Mouse (Mus musculus): ENCODE measurements around the gene Gapdhs.
A peak's percentile ranks its signal among the peaks of the same experiment; 100 is the strongest.
"Not testable (repeated sequence)": the region's sequence is repeated elsewhere in the genome, so short reads cannot be mapped to it uniquely, and the experiment has no call there.

Gapdhs gene

GRCm38 (mm10) chr7:30744022-30744598 is 629 bp upstream of the Gapdhs start:
- DNase-seq = peak; percentile 25

- DNase-seq = not testable (repeated sequence)
These were observed 911 bp downstream of the Gapdhs start for GRCm38 (mm10) chr7:30742570-30742969.

DNA sequence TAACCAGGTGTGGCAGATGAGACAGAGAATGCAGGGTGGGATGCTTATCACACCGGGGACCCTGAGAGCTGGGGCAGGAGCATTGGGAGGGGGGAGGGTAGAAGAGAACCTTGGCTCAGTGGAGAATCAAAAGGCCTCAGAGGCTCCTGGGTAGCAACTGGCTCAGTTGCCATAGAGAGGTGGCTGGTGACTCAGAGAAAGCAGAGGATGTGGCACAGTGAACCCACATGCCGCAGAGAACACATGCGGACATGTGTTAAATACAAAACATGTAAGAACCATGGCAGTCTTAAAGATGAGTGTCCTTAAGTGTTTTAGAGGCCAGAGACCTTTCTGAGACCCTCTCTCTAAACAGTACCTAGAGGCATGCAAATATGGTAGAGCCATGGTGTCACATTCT is 7.3 kb downstream of the Gapdhs start:
- DNase-seq = no peak

DNA sequence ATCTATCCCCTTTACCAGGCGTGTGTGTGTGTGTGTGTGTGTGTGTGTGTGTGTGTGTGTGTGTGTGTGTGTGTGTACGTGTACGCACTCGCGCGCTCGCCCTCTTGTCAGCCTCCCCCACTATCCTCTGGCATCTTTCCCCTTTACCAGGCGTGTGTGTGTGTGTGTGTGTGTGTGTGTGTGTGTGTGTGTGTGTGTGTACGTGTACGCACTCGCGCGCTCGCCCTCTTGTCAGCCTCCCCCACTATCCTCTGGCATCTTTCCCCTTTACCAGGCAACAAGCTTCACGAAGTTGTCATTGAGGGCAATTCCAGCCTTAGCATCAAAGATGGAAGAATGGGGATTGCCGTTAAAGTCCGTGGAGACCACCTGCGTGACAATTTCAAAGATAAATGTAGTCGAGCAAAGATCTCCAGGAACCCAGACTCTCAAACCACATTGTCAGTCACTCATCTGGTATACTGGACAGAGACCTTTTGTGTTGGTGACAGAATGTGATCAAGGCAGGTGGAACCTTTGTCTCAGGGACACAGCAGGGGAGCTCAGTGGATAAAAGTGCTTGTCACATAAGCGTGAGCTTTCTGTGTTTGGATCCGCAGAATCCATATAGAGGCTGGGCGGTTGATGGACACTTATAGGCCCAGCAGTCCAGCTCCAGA is 13.3 kb downstream of the Gapdhs start:
- peak; percentile 18 for DNase-seq

DNA sequence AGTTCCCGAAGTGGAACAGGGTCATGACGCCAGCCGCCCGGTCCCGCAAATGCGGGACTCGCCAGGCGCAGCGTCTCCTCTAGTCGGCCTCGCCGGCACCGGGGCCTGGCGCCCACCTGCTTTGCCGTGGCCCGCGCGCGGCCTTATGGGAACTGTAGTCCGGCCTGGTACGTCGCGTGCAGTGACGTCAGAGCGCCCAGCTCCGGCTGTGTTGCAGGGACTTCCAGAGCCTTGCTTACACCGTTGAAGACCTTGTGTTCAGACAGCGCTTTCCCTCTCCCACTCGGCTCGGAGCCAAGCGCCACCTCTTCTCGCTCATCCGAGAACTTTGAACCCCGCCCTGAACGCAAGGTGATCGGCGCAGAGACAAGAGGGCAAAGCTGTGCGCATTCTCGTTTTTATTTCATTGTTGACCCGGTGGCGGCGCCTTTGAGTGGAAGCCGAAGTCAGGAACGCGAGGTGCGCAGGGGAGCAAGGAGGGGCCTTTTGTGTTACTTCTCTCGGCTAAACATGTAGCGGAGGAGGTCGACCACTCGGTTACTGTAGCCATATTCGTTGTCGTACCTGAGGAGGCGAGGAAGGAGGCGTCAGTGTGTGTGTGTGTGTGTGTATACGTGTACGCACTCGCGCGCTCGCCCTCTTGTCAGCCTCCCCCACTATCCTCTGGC is 14.0 kb downstream of the Gapdhs start, which contains the start of gene Tmem147:
Gene Tmem147, minus strand, starts transcription at position 145 of the 668 bp plus-strand sequence.
- DNase-seq = peak; percentile 98

- no peak for DNase-seq
These were observed 14.6 kb downstream of the Gapdhs start for GRCm38 (mm10) chr7:30728739-30729395.

- DNase-seq = no peak
These were observed 15.3 kb downstream of the Gapdhs start for GRCm38 (mm10) chr7:30728214-30728613.

DNA sequence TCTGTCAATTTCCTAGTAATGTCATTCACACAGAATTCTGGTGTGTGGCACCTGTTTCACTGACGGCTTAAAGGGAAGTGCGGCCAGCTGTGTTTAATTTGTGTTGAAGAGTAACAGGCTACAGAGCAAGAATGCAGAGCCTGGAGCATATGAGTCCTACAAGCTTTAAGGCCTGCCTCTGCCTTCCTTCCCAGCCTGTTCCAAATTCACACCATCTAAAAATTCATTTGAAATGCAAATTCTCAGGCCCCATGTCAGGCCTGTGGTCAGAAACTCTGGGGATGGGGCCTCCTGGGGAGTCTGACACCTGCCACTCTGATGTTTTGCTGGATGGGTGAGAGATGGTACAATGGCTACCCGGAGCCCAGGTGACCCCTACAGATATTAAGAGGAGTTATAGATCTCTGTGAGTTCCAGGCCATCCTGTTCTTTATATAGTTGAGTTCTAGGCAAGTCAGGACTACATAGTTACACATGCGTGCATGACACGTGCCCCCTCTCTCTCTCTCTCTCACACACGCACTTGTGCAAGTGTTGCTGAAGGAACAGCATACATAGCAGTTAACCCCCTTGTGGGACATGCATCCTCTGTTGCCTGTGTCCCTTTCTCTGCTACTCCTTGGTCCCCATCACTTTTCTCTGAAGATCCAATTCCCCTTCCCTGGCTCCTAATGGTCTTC is 20.1 kb downstream of the Gapdhs start:
- no peak for DNase-seq

DNA sequence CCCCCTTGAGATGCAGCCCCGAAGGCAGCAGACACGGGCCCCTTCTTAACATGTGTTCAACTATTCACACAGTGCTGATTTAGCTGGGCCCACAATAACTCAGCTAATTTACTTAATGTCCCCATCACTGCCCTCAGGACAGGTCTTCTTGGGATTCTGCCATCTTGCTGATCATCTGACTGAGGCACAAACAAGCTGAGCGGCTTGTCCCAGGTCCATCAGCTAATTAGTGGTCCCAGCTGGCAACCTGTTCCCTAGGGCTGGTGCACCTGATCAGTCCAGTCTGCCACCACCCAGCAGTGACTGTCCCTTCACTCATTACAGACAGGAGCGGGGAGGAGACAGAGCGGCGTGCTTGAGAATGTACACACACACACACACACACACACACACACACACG is 22.2 kb downstream of the Gapdhs start:
- no peak for DNase-seq

GRCm38 (mm10) chr7:30719669-30720068 is 23.8 kb downstream of the Gapdhs start:
- no peak for DNase-seq

DNA sequence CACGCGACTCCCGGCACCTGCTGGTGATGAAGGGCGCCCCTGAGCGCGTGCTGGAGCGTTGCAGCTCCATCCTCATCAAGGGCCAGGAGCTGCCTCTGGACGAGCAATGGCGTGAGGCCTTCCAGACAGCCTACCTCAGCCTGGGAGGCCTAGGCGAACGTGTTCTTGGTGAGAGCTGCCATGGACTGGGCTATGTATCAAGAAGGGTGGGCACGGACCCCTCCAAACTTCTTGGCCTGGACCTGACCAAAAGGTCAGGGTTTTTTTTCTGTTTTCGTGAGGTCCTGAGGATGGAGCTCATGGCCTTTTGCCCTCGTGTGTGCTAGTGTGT is 25.8 kb downstream of the Gapdhs start:
- no peak for DNase-seq

- DNase-seq = peak; percentile 26
These were observed 26.3 kb downstream of the Gapdhs start for GRCm38 (mm10) chr7:30717006-30717715.

DNA sequence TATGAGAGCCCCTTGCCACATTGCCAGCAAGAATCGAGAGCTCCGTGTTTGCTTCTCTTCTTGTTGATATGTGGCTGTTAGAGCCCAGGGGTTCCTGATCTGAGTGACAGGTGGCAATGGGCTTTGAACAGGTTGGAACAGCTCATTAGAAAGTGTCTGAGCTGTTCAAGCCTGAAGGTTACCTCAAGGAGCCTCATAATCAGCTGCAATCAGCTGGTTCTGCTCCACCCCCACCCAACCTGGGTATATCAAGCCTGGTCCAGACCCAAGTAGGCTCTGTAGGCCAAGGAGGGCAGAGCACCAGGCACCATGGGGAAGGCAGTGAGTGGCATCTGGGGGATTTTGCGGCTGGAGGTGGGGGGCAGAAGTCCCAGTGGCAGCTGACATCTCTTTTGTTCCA is 31.5 kb downstream of the Gapdhs start, which contains the start of gene Atp4a:
Gene Atp4a, plus strand, starts transcription at position 268 of the 400 bp plus-strand sequence.
- DNase-seq = no peak

DNA sequence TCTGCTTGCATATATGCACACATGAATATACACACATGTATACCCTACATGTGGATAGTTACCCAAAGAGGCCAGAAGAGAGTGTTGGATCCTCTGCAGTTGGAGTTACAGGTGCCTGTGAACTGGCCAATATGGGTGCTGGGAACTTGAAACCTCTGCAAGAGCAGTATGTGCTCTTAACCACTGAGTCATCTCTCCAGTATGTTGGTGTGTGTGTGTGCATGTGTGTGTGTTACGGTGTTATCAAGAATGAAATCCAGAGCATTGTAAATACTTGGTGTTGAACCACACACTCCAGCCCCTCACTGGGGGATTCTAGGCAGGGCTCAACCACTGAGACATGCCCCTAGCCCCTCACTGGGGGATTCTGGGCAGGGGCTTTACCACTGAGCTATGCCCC is 36.0 kb downstream of the Gapdhs start:
- no peak for DNase-seq

GRCm38 (mm10) chr7:30706214-30706882 is 37.1 kb downstream of the Gapdhs start:
- no peak for DNase-seq

- DNase-seq = no peak
These were observed 44.9 kb downstream of the Gapdhs start, which contains the start of gene 2200002J24Rik for GRCm38 (mm10) chr7:30698589-30698988. TSS of gene 2200002J24Rik (plus strand) at chr7:30698926.

GRCm38 (mm10) chr7:30698101-30698500 is 45.4 kb downstream of the Gapdhs start:
- no peak for DNase-seq

DNA sequence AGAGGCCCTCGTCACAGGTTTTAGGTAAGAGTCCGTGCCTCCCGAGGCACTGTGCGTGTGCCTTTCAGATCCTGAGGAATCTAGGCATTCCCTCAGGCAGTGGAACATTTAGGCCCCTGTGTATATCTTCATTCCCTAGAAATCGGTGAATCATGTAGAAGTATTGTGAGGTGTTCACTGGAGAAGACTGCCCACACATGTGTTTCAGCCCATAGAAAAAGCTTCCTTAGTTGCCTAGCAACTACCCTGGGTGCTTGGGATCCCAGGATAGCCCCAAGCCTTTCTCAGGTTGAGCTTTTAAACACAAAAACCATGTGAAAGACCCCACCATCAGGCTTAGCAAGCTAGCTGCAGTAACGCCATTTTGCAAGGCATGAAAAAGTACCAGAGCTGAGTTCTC is 55.2 kb downstream of the Gapdhs start:
- no peak for DNase-seq

DNA sequence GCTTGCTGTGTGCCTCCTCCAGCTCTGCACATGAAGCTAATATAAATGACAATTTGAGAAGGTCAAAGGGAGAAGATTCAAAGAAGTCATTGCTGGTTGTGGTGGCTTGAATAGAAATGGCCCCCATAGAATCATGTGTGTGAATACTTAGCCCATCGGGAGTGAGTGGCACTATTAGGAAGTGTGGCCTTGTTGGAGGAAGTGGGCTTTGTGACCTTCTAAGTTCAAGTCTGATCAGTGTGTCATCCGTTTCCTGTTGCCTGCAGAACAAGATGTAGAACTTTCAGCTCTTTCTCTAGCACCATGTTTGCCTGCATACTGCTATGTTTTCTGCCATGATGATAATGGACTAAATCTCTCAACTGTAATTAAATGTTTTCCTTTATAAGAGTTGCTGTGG is 60.1 kb downstream of the Gapdhs start:
- DNase-seq = no peak

- no peak for DNase-seq
These were observed 61.6 kb downstream of the Gapdhs start for GRCm38 (mm10) chr7:30681897-30682296.
